Mouse (Mus musculus): ENCODE measurements around the gene Ankle2. TPM values are rescaled to one million over a fixed set of nuclear protein-coding genes. Genes with fewer than 3 reads are reported as not detected.

Ankle2 gene
- polyA plus RNA-seq, 1 experiment = 23.5 TPM

DNA sequence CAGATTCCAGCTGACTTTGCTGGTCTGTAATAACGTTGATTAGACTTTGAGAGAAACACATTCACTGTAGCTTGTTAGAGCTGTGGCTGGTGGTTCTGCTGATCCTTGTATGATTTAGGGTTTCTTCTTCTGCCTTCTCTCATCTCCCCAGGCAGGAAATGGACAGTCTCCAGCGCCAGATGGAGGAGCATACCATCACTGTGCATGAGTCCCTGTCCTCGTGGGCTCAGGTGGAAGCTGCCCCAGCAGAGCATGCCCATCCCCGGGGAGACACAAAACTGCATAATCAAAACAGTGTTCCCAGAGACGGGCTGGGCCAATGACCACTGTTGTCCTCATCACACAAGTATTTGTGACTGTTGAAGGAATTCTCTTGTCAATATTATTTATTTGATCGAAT is 8.0 kb upstream of the Ankle2 start:
- Histone ChIP-seq H3K4me1 (ENCODE audit: control insufficient read depth, insufficient read depth, low read length) (peaks cover 6% of the 10 kb centered on the region; the same call in 1 of the 2 replicates), H3K27ac (ENCODE audit: insufficient read depth, low read length) (peak overlapping the region; percentile 64; the same call in 1 of the 2 replicates), H3K27me3 (ENCODE audit: control insufficient read depth, insufficient read depth, low read length) (no peaks in the 10 kb centered on the region), H3K4me3 (replicated peaks; ENCODE audit: insufficient read depth, low read depth, low read length) (no peak overlapping the region)
- TF ChIP-seq CTCF (IDR thresholded peaks at IDR 0.05; ENCODE audit: borderline replicate concordance, insufficient read depth, low read depth, low read length) (no peak), POLR2A (IDR thresholded peaks at IDR 0.05; ENCODE audit: borderline replicate concordance, insufficient read depth, low read length) (peak; percentile 48; the same call in 1 of the 2 replicates)
- peak; percentile 82 to 88 for DNase-seq
- 30% methylated on average over 6 of the region's 6 CpGs for WGBS

DNA sequence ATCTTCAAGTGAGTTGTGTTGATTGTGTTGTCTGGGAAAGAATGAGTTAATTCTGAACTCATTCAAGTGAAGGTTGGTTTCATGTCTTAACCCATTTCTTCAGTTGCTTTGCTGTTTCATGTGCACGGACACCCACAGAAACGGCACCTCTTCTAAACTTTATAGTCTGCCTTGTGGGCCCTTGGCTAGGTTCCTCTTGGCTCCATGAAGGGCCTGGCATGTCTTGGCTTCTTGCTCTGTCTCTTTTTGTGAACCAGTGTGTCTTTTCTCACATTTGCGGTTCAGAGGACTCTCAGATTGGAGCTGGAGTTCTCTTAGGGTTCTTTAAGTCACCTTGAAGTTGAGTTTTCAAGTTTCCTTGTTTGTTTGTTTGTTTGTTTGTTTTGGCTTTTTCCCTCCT is 5.7 kb upstream of the Ankle2 start:
- no peak for TF ChIP-seq CTCF (IDR thresholded peaks at IDR 0.05; ENCODE audit: borderline replicate concordance, insufficient read depth, low read depth, low read length)
- no peak for TF ChIP-seq POLR2A (IDR thresholded peaks at IDR 0.05; ENCODE audit: borderline replicate concordance, insufficient read depth, low read length)
- Histone ChIP-seq H3K4me1 (ENCODE audit: control insufficient read depth, insufficient read depth, low read length) (peaks cover 6% of the 10 kb centered on the region; the same call in 1 of the 2 replicates), H3K27me3 (ENCODE audit: control insufficient read depth, insufficient read depth, low read length) (no peaks in the 10 kb centered on the region), H3K4me3 (replicated peaks; ENCODE audit: insufficient read depth, low read depth, low read length) (no peak overlapping the region), H3K27ac (ENCODE audit: insufficient read depth, low read length) (no peak overlapping the region)
- no peak for DNase-seq
- 61% methylated on average over 3 of the region's 3 CpGs for WGBS

DNA sequence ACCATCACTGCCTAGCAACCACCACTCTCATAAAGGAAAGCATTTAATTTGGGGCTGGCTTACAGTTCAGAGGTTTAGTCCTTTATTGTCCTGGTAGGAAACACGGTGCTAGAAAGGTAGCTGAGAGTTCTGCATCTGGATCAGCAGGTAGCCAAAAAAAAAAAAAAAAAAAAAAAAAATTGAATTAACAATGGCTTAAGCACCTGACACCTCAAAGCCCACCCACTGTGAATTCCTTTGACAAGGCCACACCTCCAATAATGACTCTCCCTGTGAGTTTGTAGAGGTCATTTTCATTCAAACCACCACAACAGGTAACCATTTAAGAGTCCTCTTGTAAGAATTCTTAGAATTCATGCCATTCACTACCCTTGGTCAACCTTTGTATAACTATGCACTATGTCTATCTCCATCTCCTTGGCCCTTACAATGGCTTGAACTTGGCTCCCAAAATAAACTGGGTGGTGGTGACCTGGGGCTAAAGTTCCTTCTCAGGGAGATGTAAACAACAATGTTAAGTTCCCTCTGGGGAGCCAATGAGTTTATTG is 3.4 kb upstream of the Ankle2 start:
- Histone ChIP-seq H3K27ac (ENCODE audit: insufficient read depth, low read length) (no peak overlapping the region), H3K4me3 (replicated peaks; ENCODE audit: insufficient read depth, low read depth, low read length) (no peak overlapping the region), H3K27me3 (ENCODE audit: control insufficient read depth, insufficient read depth, low read length) (no peaks in the 10 kb centered on the region), H3K4me1 (ENCODE audit: control insufficient read depth, insufficient read depth, low read length) (peaks cover 3% of the 10 kb centered on the region; the same call in 1 of the 2 replicates)
- WGBS = 55% methylated on average over 1 of the region's 1 CpGs
- no peak for TF ChIP-seq CTCF (IDR thresholded peaks at IDR 0.05; ENCODE audit: borderline replicate concordance, insufficient read depth, low read depth, low read length)
- no peak for TF ChIP-seq POLR2A (IDR thresholded peaks at IDR 0.05; ENCODE audit: borderline replicate concordance, insufficient read depth, low read length)
- DNase-seq = no peak

DNA sequence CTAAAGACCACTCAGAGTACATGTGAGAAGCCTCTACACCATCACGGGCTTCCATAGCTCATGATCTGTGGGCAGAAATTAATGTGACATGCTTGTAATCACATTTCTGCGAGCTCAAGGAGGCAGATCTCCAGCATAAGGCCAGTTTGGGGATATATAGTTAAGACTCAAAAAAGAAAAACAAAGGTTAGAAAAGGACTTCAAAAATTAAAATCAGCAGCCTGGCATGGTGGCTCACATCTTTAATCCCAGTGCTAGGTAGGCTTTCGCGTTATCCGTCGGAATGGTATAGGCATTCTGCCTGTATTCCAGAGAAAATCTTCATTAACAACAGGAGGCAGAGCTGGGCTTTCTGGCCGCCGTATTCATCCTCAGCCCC is 414 bp upstream of the Ankle2 start:
- Histone ChIP-seq H3K27me3 (ENCODE audit: control insufficient read depth, insufficient read depth, low read length) (no peaks in the 10 kb centered on the region), H3K4me1 (ENCODE audit: control insufficient read depth, insufficient read depth, low read length) (peaks cover 10% of the 10 kb centered on the region), H3K27ac (ENCODE audit: insufficient read depth, low read length) (peak overlapping the region; percentile 96), H3K4me3 (replicated peaks; ENCODE audit: insufficient read depth, low read depth, low read length) (peak overlapping the region; percentile 93)
- DNase-seq = no peak
- no peak for TF ChIP-seq POLR2A (IDR thresholded peaks at IDR 0.05; ENCODE audit: borderline replicate concordance, insufficient read depth, low read length)
- TF ChIP-seq CTCF (IDR thresholded peaks at IDR 0.05; ENCODE audit: borderline replicate concordance, insufficient read depth, low read depth, low read length) = no peak
- 1% methylated on average over 8 of the region's 8 CpGs for WGBS

DNA sequence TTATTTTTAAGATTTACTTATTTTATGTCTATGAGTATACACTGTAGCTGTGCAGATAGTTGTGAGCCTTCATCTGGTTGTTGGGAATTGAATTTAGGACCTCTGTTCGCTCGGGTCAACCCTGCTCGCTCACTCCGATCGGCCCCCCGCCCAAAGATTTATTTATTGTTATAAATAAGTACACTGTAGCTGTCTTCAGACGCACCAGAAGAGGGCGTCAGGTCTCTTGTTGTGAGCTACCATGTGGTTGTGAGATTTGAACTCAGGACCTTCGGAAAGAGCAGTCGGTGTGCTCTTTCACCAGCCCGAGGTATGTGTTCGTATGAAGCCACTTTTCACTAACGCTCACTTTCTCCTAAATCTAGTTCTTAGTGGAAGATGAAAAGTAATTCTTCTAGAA is 834 bp downstream of the Ankle2 start:
- 36% methylated on average over 13 of the region's 13 CpGs for WGBS
- TF ChIP-seq CTCF (IDR thresholded peaks at IDR 0.05; ENCODE audit: borderline replicate concordance, insufficient read depth, low read depth, low read length) (no peak), POLR2A (IDR thresholded peaks at IDR 0.05; ENCODE audit: borderline replicate concordance, insufficient read depth, low read length) (no peak)
- Histone ChIP-seq H3K4me3 (replicated peaks; ENCODE audit: insufficient read depth, low read depth, low read length) (peak overlapping the region; percentile 93), H3K4me1 (ENCODE audit: control insufficient read depth, insufficient read depth, low read length) (peaks cover 10% of the 10 kb centered on the region), H3K27me3 (ENCODE audit: control insufficient read depth, insufficient read depth, low read length) (no peaks in the 10 kb centered on the region), H3K27ac (ENCODE audit: insufficient read depth, low read length) (no peak overlapping the region)
- DNase-seq = no peak

DNA sequence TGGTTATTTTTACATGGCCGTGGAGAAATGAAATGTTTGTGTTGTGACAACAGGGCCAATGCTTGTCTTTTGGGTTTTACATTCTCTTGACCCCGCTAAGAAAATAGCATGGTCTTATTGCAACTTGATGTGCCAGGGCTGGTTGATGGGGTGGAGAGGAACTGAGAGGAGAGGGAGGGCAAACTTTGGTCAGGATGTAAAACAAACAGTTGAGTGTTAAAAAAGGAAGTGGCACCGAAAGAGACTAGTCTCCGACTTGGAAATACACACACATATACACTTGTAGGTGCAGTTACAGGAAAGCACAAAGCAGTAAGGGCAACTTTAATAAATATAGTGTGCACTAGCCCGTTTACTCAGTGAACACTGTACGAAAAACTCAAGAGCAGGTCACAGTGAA is 1.5 kb downstream of the Ankle2 start:
- WGBS = 85% methylated on average over 6 of the region's 6 CpGs
- TF ChIP-seq CTCF (IDR thresholded peaks at IDR 0.05; ENCODE audit: borderline replicate concordance, insufficient read depth, low read depth, low read length) (no peak), POLR2A (IDR thresholded peaks at IDR 0.05; ENCODE audit: borderline replicate concordance, insufficient read depth, low read length) (no peak)
- H3K27ac ChIP-seq (ENCODE audit: insufficient read depth, low read length) = no peak overlapping the region
- no peaks in the 10 kb centered on the region for H3K27me3 ChIP-seq (ENCODE audit: control insufficient read depth, insufficient read depth, low read length)
- DNase-seq = no peak
- H3K4me1 ChIP-seq (ENCODE audit: control insufficient read depth, insufficient read depth, low read length) = peaks cover 10% of the 10 kb centered on the region
- peak overlapping the region; percentile 27 for H3K4me3 ChIP-seq (replicated peaks; ENCODE audit: insufficient read depth, low read depth, low read length)

DNA sequence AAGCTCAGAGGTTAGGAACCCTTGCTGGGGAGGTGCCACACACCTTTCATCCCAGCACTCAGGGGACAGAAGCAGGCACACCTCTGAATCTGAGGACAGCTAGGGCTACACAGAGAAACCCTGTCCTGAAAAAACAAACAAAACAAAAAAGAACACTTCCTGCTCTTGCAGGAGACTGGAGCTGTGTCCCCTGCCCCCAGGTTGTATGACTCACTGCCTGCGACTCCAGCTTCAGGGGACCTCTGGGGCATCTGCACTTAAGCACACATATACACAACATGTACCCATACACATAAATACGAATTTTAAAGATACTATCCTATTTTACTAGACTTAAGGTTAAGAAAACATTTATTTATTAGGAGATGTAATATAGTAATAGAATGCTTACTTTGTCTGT is 13.3 kb downstream of the Ankle2 start:
- Histone ChIP-seq H3K4me1 (ENCODE audit: control insufficient read depth, insufficient read depth, low read length) (no peaks in the 10 kb centered on the region), H3K27me3 (ENCODE audit: control insufficient read depth, insufficient read depth, low read length) (no peaks in the 10 kb centered on the region), H3K4me3 (replicated peaks; ENCODE audit: insufficient read depth, low read depth, low read length) (no peak overlapping the region), H3K27ac (ENCODE audit: insufficient read depth, low read length) (no peak overlapping the region)
- 87% methylated on average over 2 of the region's 2 CpGs for WGBS
- no peak for DNase-seq
- no peak for TF ChIP-seq CTCF (IDR thresholded peaks at IDR 0.05; ENCODE audit: borderline replicate concordance, insufficient read depth, low read depth, low read length)
- no peak for TF ChIP-seq POLR2A (IDR thresholded peaks at IDR 0.05; ENCODE audit: borderline replicate concordance, insufficient read depth, low read length)

DNA sequence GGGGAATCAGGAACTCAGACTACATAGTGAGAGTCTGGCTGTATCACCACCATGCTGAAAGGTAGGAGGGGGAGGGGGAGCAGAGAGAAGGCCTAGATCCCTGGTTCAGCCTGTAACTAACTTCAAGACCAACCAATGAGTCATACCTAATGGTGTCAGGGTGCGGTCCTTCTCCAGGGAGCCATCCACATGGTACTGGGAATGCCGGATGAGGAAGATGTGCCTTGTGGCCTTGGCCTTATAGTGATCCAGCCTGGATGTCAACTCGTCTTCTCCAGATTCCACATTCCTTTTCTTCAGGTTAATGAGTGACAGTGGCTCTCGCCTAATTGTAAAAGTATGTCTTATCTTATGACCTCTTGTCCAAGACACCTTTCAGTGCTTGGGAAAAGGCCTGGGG is 36.1 kb downstream of the Ankle2 start:
- H3K4me3 ChIP-seq (replicated peaks; ENCODE audit: insufficient read depth, low read depth, low read length) = no peak overlapping the region

More for the DNA sequence above, 36.1 kb downstream of the Ankle2 start:
- Histone ChIP-seq H3K27me3 (ENCODE audit: control insufficient read depth, insufficient read depth, low read length) (no peaks in the 10 kb centered on the region), H3K27ac (ENCODE audit: insufficient read depth, low read length) (no peak overlapping the region), H3K4me1 (ENCODE audit: control insufficient read depth, insufficient read depth, low read length) (peaks cover 7% of the 10 kb centered on the region; the same call in 1 of the 2 replicates)
- DNase-seq = no peak
- 94% methylated on average over 4 of the region's 4 CpGs for WGBS
- no peak for TF ChIP-seq CTCF (IDR thresholded peaks at IDR 0.05; ENCODE audit: borderline replicate concordance, insufficient read depth, low read depth, low read length)
- TF ChIP-seq POLR2A (IDR thresholded peaks at IDR 0.05; ENCODE audit: borderline replicate concordance, insufficient read depth, low read length) = no peak

All from cerebellum, adult 2 months (tissue).